Mouse (Mus musculus) MEL (cell line): ENCODE measurements around the gene Slc25a36.

ENCODE experiments used
- CTCF ChIP-seq, 3 experiments: IDR thresholded peaks in 2 of 3; conservative IDR thresholded peaks in 1 of 3; 2 replicates each; pipeline ENCODE4 v1.5.1; 2011 to 2012; ENCODE audit warnings: low read length in 3 of 3, low read depth in 2 of 3, mild to moderate bottlenecking in 2 of 3, improper control_type of control experiment in 1 of 3, inconsistent platforms in 1 of 3, mixed read lengths in 1 of 3, moderate library complexity in 1 of 3; ENCODE audit not compliant: control insufficient read depth in 1 of 3, insufficient read depth in 1 of 3, poor library complexity in 1 of 3, severe bottlenecking in 1 of 3
- EP300 ChIP-seq, 2 experiments: IDR thresholded peaks; 2 replicates each; pipeline ENCODE4 v1.6.1; 2011; ENCODE audit warnings: improper control_type of control experiment in 2 of 2, low read length in 2 of 2, low read depth in 1 of 2, mild to moderate bottlenecking in 1 of 2

DNA sequence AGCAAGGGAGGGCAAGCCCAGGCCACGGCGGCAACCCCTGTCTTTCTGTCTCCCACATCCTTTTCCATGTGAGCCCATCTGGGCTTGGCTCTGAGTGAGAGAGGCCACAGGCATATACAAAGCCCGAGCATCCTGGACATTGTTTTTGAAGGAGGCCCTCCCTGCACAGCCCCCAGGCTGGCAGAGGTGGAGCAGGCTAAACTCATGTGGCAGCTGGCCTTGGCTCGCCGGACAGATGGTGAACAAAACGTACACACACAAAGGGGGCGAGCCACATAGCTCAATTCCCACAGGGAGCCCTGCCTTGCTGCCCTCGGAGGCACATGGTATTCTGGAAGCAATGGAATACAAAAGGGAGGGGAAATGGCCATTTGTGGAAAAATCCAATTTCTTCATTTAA is 59.8 kb downstream of the Slc25a36 start:
- TF ChIP-seq EP300 (IDR thresholded peaks at IDR 0.05; ENCODE audit: low read depth in 1 of 2, low read length in 2 of 2) (no peak), CTCF (IDR thresholded peaks at IDR 0.05 in 2 of 3, conservative IDR thresholded peaks at IDR 0.05 in 1 of 3; ENCODE audit: control insufficient read depth in 1 of 3, insufficient read depth in 1 of 3, low read depth in 2 of 3, low read length in 3 of 3, poor library complexity in 1 of 3, severe bottlenecking in 1 of 3) (no peak)
